Mouse (Mus musculus) midbrain, embryonic 11.5 days (tissue): ENCODE measurements around the gene Ifna13. TPM values are rescaled to one million over a fixed set of nuclear protein-coding genes. Genes with fewer than 3 reads are reported as not detected.

Experiments used
- ATAC-seq: fragments of 200-750 bp; cut with Nextera tagmentation; 2 replicates; pipeline ENCODE4 v1.8.0; 2017; ENCODE audit warnings: moderate TSS enrichment, moderate library complexity; ENCODE audit not compliant: low FRiP score
- DNase-seq: peaks from one replicate; pipeline ENCODE4 v3.0.0; 2015; ENCODE audit warnings: low spot score; ENCODE audit errors: missing footprints
- H3K27ac ChIP-seq: fragments of 300-500 bp; sonication (generic); 2 replicates; pipeline ENCODE4 v1.5.1; 2014; ENCODE audit warnings: low read depth, low read length
- H3K27me3 ChIP-seq: fragments of 300-500 bp; sonication (generic); 2 replicates; pipeline ENCODE4 v1.6.1; 2014; ENCODE audit warnings: mild to moderate bottlenecking, low read length, moderate library complexity, mixed read lengths; ENCODE audit not compliant: control insufficient read depth, insufficient read depth
- H3K36me3 ChIP-seq: fragments of 300-500 bp; sonication (generic); 2 replicates; pipeline ENCODE4 v1.6.1; 2014; ENCODE audit warnings: mild to moderate bottlenecking, low read length, moderate library complexity, mixed read lengths; ENCODE audit not compliant: control insufficient read depth, insufficient read depth
- H3K4me1 ChIP-seq: fragments of 300-500 bp; sonication (generic); 2 replicates; pipeline ENCODE4 v1.6.1; 2014; ENCODE audit warnings: low read length; ENCODE audit not compliant: control insufficient read depth, insufficient read depth
- H3K4me2 ChIP-seq: fragments of 300-500 bp; sonication (generic); 2 replicates; pipeline ENCODE4 v1.6.1; 2014; ENCODE audit warnings: mild to moderate bottlenecking, moderate library complexity
- H3K4me3 ChIP-seq: fragments of 300-500 bp; sonication (generic); 2 replicates; pipeline ENCODE4 v1.5.1; 2014; ENCODE audit warnings: low read depth, low read length
- H3K9ac ChIP-seq: fragments of 300-500 bp; sonication (generic); 2 replicates; pipeline ENCODE4 v1.6.1; 2014; ENCODE audit warnings: low read length
- H3K9me3 ChIP-seq: fragments of 300-500 bp; sonication (generic); 2 replicates; pipeline ENCODE4 v1.6.1; 2016; ENCODE audit warnings: low read length; ENCODE audit not compliant: control insufficient read depth
- WGBS: fragments of 180-500 bp; shearing (Covaris S2); extraction: QIAGEN DNeasy Blood & Tissue Kit; methylation state at CpG from one replicate; pipeline ENCODE4 v1.1.7; 2014; 5-methylcytosine and 5-hydroxymethylcytosine counted together
- polyA plus RNA-seq: library from polyadenylated mRNA; unstranded; fragments of >200 nt; fragmentation: Nextera tagmentation; extraction: Ambion mirVana; gene quantifications from 2 replicates; pipeline ENCODE4 v1.2.1, GENCODE M21; 2014

Gene Ifna13
- polyA plus RNA-seq: not detected in 2 replicates

- WGBS: 66% methylated on average over 2 of the region's 2 CpGs
- no peak within 1 kb of the TSS for H3K9ac ChIP-seq
- DNase-seq: no peak
Measured at GRCm38 (mm10) chr4:88644359-88644758, at the start of gene Ifna13. Gene Ifna13 (minus strand): TSS chr4:88644459.

GRCm38 (mm10) chr4:88693392-88693791 lies 49.1 kb upstream of the Ifna13 start:
- H3K36me3 ChIP-seq: no peaks in the 10 kb centered on the region
- no peak overlapping the region for H3K9ac ChIP-seq
- H3K4me2 ChIP-seq: no peak overlapping the region
- no peak overlapping the region for H3K4me3 ChIP-seq
- no peaks in the 10 kb centered on the region for H3K4me1 ChIP-seq
- 91% methylated on average over 2 of the region's 2 CpGs for WGBS
- H3K9me3 ChIP-seq: no peaks in the 10 kb centered on the region
- no peak overlapping the region for H3K27ac ChIP-seq
- ATAC-seq (no peak), DNase-seq (no peak)
- no peaks in the 10 kb centered on the region for H3K27me3 ChIP-seq

More at GRCm38 (mm10) chr4:88644359-88644758, at the start of gene Ifna13:
- Histone ChIP-seq H3K36me3 (no peaks in the 10 kb centered on the region), H3K27ac (no peak within 1 kb of the TSS), H3K27me3 (no peaks in the 10 kb centered on the region), H3K9me3 (no peaks in the 10 kb centered on the region; the same call in 1 of the 2 replicates), H3K4me3 (no peak within 1 kb of the TSS), H3K4me1 (no peaks in the 10 kb centered on the region), H3K4me2 (no peak within 1 kb of the TSS)
- no peak for ATAC-seq

GRCm38 (mm10) chr4:88692537-88692936 lies 48.3 kb upstream of the Ifna13 start:
- Histone ChIP-seq H3K4me1 (no peaks in the 10 kb centered on the region), H3K9me3 (no peaks in the 10 kb centered on the region), H3K9ac (no peak overlapping the region), H3K36me3 (no peaks in the 10 kb centered on the region), H3K27ac (no peak overlapping the region), H3K27me3 (no peaks in the 10 kb centered on the region), H3K4me2 (no peak overlapping the region), H3K4me3 (no peak overlapping the region)
- DNase-seq (no peak), ATAC-seq (no peak)
- 91% methylated on average over 1 of the region's 1 CpGs for WGBS

- ATAC-seq (no peak), DNase-seq (no peak)
- Histone ChIP-seq H3K27me3 (no peaks in the 10 kb centered on the region), H3K9me3 (no peaks in the 10 kb centered on the region), H3K27ac (no peak within 1 kb of the TSS), H3K4me2 (no peak within 1 kb of the TSS), H3K9ac (no peak within 1 kb of the TSS), H3K4me1 (no peaks in the 10 kb centered on the region), H3K36me3 (no peaks in the 10 kb centered on the region), H3K4me3 (no peak within 1 kb of the TSS)
- 54% methylated on average over 2 of the region's 2 CpGs for WGBS
Measured at GRCm38 (mm10) chr4:88691259-88691658, 47.0 kb upstream of the Ifna13 start, which contains the start of gene Ifnab. Gene Ifnab (minus strand): TSS chr4:88691359.

DNA sequence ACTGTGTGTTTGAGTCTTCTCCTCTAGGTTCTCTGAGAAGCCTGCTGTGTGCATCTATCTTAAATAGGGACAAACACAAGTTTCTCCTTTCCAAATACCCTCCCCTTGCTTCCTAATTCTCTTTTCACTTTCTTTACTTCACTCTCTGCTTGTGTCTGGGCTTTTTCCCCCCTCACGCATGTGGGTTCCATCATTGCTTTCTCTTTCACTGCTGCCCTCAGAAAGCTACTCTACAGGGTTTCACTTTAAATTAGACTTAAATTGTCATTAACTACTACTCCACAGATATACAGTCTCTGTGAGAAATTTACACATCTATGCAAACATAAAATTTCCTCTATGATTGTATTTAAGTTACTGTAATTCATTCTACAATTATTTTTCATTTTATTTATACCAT lies 39.6 kb upstream of the Ifna13 start, which contains the start of gene Ifna2:
Gene Ifna2 (minus strand): TSS at position 101 of the 400 bp plus-strand sequence.
- Histone ChIP-seq H3K27ac (no peak within 1 kb of the TSS), H3K27me3 (no peaks in the 10 kb centered on the region), H3K36me3 (no peaks in the 10 kb centered on the region), H3K4me2 (no peak within 1 kb of the TSS), H3K4me3 (no peak within 1 kb of the TSS), H3K9me3 (no peaks in the 10 kb centered on the region), H3K9ac (no peak within 1 kb of the TSS), H3K4me1 (no peaks in the 10 kb centered on the region)
- ATAC-seq (no peak), DNase-seq (no peak)
- 96% methylated on average over 1 of the region's 1 CpGs for WGBS

DNA sequence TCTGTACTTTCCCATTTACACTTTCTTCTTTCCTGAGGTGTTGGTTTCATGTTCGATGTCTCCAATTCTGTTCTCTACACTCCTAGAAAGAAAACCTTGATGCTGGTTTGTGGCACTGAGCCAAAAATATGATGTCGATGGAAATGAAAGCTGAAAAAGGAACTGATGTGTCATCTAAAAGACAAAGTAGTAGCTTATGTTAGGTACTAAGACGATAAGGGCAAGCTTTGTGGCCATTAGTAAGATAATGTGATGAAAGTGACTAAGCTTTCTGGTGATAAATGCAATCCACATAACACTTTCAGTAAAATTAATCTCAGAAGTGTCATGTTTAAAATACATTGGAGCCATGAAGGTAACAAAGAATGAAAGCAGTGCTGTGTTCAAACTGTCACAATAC lies 37.1 kb upstream of the Ifna13 start:
- Histone ChIP-seq H3K9ac (no peak overlapping the region), H3K9me3 (no peaks in the 10 kb centered on the region), H3K27ac (no peak overlapping the region), H3K27me3 (no peaks in the 10 kb centered on the region), H3K4me2 (no peak overlapping the region), H3K4me3 (no peak overlapping the region), H3K4me1 (no peaks in the 10 kb centered on the region), H3K36me3 (no peaks in the 10 kb centered on the region)
- 86% methylated on average over 3 of the region's 3 CpGs for WGBS
- ATAC-seq: no peak
- DNase-seq: no peak

DNA sequence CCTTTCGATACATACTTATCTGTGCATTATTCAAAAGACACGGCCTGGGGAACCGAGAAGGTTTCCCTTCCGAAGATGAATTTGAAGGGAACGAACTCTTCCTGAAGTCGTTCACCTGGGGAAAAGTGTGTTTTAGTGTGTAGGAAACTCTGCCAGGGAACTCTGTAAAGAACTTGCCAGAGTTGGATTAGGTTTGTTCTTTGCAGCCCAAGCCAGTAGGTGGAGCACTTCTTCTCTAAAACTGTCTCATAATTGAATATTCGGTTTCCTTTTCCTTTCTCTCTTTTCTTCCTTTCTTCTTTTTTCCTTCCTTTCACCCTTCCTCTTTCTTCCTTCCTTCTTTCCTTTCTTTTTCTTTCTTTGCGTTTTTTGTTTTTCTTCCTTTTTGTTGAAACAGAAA lies 36.1 kb upstream of the Ifna13 start:
- 53% methylated on average over 8 of the region's 8 CpGs for WGBS
- ATAC-seq (no peak), DNase-seq (peak; percentile 91)
- Histone ChIP-seq H3K4me2 (no peak overlapping the region), H3K27me3 (no peaks in the 10 kb centered on the region), H3K27ac (no peak overlapping the region), H3K36me3 (no peaks in the 10 kb centered on the region), H3K4me3 (no peak overlapping the region), H3K4me1 (no peaks in the 10 kb centered on the region), H3K9ac (no peak overlapping the region), H3K9me3 (no peaks in the 10 kb centered on the region)

- no peaks in the 10 kb centered on the region for H3K9me3 ChIP-seq
- WGBS: 100% methylated on average over 1 of the region's 1 CpGs
- no peak within 1 kb of the TSS for H3K4me2 ChIP-seq
- no peak for ATAC-seq
- no peak within 1 kb of the TSS for H3K27ac ChIP-seq
- H3K36me3 ChIP-seq: no peaks in the 10 kb centered on the region
- no peak within 1 kb of the TSS for H3K4me3 ChIP-seq
- no peak within 1 kb of the TSS for H3K9ac ChIP-seq
- H3K27me3 ChIP-seq: no peaks in the 10 kb centered on the region
- no peaks in the 10 kb centered on the region for H3K4me1 ChIP-seq
- DNase-seq: no peak
Measured at GRCm38 (mm10) chr4:88676824-88677223, 32.6 kb upstream of the Ifna13 start, which contains the start of gene Ifna16. Gene Ifna16 (minus strand): TSS chr4:88676924.

GRCm38 (mm10) chr4:88655461-88655860 lies 11.2 kb upstream of the Ifna13 start:
- Histone ChIP-seq H3K9me3 (no peaks in the 10 kb centered on the region), H3K36me3 (no peaks in the 10 kb centered on the region), H3K27me3 (no peaks in the 10 kb centered on the region), H3K4me3 (no peak overlapping the region), H3K4me2 (no peak overlapping the region), H3K4me1 (no peaks in the 10 kb centered on the region), H3K9ac (no peak overlapping the region), H3K27ac (no peak overlapping the region)
- ATAC-seq: no peak
- WGBS: 59% methylated on average over 1 of the region's 1 CpGs
- no peak for DNase-seq
